17 mouse cellular contexts compared by ENCODE assay signal in the genomic region with DNA sequence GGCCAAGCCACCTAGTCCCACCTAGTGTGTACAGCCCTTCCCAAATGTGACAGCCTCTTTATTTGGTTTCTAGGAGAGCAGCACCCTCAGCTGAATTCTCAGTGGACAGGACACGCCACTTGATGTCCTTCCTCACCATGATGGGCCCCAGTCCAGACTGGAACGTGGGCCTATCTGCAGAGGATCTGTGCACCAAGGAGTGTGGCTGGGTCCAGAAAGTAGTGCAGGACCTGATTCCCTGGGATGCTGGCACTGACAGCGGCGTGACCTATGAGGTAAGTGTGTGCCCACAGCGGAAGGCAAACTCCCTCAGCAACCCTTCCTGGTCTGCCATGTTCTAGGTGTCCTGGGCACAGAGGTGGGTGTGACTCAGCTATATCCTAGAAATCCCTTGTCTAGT.
"Had no signal": no experiment of that assay in that cellular context is flagged by ENCODE, and none has a peak within 500 bp of the region (broad histone marks: within the 10 kb centered on the region; RNA-seq: fewer than 3 reads in every experiment).

No protein-coding gene starts in this region.

- H3K36me3 ChIP-seq: midbrain, embryonic 12.5 days; neural tube, embryonic 15.5 days had no signal

- H3K27ac ChIP-seq: midbrain, embryonic 10.5 days; midbrain, embryonic 12.5 days; neural tube, embryonic 13.5 days; neural tube, embryonic 15.5 days had no signal

- H3K9ac ChIP-seq: lung, embryonic 14.5 days; midbrain, embryonic 12.5 days; neural tube, embryonic 13.5 days; neural tube, embryonic 15.5 days had no signal

- H3K27me3 ChIP-seq: midbrain, embryonic 12.5 days; neural tube, embryonic 13.5 days; neural tube, embryonic 15.5 days had no signal

- H3K4me1 ChIP-seq: midbrain, embryonic 10.5 days; midbrain, embryonic 12.5 days; neural tube, embryonic 13.5 days had no signal

- ATAC-seq: midbrain, embryonic 16.5 days had no signal

- H3K4me3 ChIP-seq: midbrain, embryonic 10.5 days; midbrain, embryonic 12.5 days; myocyte; neural tube, embryonic 13.5 days; neural tube, embryonic 15.5 days had no signal

- H3K4me2 ChIP-seq: lung, embryonic 14.5 days; midbrain, embryonic 12.5 days; neural tube, embryonic 13.5 days; neural tube, embryonic 15.5 days had no signal

- DNase-seq: lung, embryonic 14.5 days; lung, postnatal 10 days; lung, postnatal 4 days; midbrain, embryonic 14.5 days; retina, postnatal 1 day; right cerebral cortex, postnatal 25 days; right cerebral cortex, postnatal 4 days; spleen, adult 18-20 months; thymus, adult 18-20 months; thymus, postnatal 14 days; thymus, postnatal 36 days had no signal

- H3K9me3 ChIP-seq: midbrain, embryonic 10.5 days; midbrain, embryonic 12.5 days; neural tube, embryonic 13.5 days; neural tube, embryonic 15.5 days had no signal
